Mouse (Mus musculus): ENCODE results near the gene Ncf2. TPM values are rescaled to one million over a fixed set of nuclear protein-coding genes. Genes with fewer than 3 reads are reported as not detected.

Gene Ncf2
- polyA plus RNA-seq, 1 experiment from 2014 or later = 5.0 TPM

GRCm38 (mm10) chr1:152808392-152808680, 8.3 kb downstream of the Ncf2 start:
- DNase-seq (ENCODE audit: low spot score) = no peak
- no peaks in the 10 kb centered on the region for H3K36me3 ChIP-seq (ENCODE audit: control insufficient read depth, insufficient read depth, low read length)
- H3K27ac ChIP-seq (ENCODE audit: low read depth, low read length) = no peak overlapping the region
- H3K27me3 ChIP-seq (ENCODE audit: control insufficient read depth, insufficient read depth, low read length) = no peaks in the 10 kb centered on the region
- ATAC-seq (ENCODE audit: low FRiP score) = no peak
- H3K9me3 ChIP-seq (ENCODE audit: control insufficient read depth, low read length) = no peaks in the 10 kb centered on the region
- no peak overlapping the region for H3K4me2 ChIP-seq (replicated peaks; ENCODE audit: low read depth, low read length)
- no peak overlapping the region for H3K9ac ChIP-seq (ENCODE audit: low read depth, low read length)
- no peaks in the 10 kb centered on the region for H3K4me1 ChIP-seq (replicated peaks; ENCODE audit: control insufficient read depth, insufficient read depth, low read length)
- no peak overlapping the region for H3K4me3 ChIP-seq (ENCODE audit: low read depth, low read length)
- 98% methylated on average over 2 of the region's 2 CpGs for WGBS

- no peak overlapping the region for H3K27ac ChIP-seq (ENCODE audit: low read depth, low read length)
- ATAC-seq (ENCODE audit: low FRiP score) (0 out of 2 replicates have a peak, but pooled peaks have one; percentile 50), DNase-seq (ENCODE audit: low spot score) (peak; percentile 38)
- H3K4me2 ChIP-seq (replicated peaks; ENCODE audit: low read depth, low read length) = no peak overlapping the region
- no peak overlapping the region for H3K9ac ChIP-seq (ENCODE audit: low read depth, low read length)
- H3K9me3 ChIP-seq (ENCODE audit: control insufficient read depth, low read length) = no peaks in the 10 kb centered on the region
- WGBS = 28% methylated on average over 8 of the region's 8 CpGs
- no peak overlapping the region for H3K4me3 ChIP-seq (ENCODE audit: low read depth, low read length)
- H3K27me3 ChIP-seq (ENCODE audit: control insufficient read depth, insufficient read depth, low read length) = no peaks in the 10 kb centered on the region
- no peaks in the 10 kb centered on the region for H3K4me1 ChIP-seq (replicated peaks; ENCODE audit: control insufficient read depth, insufficient read depth, low read length)
- no peaks in the 10 kb centered on the region for H3K36me3 ChIP-seq (ENCODE audit: control insufficient read depth, insufficient read depth, low read length)
Measured at GRCm38 (mm10) chr1:152809541-152810252, 9.7 kb downstream of the Ncf2 start.

DNA sequence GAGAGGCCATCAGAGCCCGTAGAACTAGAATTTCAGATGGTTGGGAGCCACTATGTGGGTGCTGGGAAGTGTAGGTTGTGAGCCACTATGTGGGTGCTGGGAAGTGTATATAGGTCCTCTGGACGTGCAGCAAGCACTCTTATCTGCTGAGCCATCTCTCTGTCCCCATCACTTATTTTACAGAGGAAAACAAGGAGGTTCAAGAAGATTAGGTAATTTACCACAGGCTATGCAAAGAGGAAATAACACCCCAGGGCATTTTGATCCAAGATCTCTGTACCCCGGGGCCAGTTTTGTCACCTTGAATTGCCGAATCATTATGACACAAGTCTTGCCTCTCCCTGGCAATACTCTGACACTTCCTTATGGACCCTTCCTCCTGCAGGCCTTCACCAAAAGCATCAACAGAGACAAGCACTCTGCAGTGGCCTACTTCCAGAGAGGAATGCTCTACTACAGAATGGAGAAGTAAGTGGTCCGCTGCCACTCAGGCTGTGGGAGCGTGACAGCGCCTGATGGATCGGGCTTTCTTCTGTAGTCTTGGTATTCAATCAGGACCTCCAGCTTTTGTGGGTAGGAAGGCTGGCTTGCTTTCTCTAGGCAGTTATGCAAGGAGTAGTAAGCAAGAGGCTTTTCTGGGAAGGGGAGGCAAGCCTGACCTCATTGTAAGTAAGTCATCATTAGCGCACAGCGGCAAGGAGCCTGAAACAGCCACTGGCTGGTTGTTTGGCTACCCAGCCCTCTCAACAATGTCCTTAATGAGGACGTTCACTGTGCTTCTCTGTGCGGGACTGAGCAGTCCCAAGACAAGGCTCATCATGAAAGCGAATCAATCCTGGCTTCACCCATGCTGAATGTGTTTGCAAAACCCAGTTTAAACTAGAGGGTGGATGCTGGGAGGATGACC, 10.8 kb downstream of the Ncf2 start:
- Histone ChIP-seq H3K9ac (ENCODE audit: low read depth, low read length) (no peak overlapping the region), H3K4me3 (ENCODE audit: low read depth, low read length) (no peak overlapping the region), H3K4me1 (replicated peaks; ENCODE audit: control insufficient read depth, insufficient read depth, low read length) (no peaks in the 10 kb centered on the region), H3K27me3 (ENCODE audit: control insufficient read depth, insufficient read depth, low read length) (no peaks in the 10 kb centered on the region), H3K36me3 (ENCODE audit: control insufficient read depth, insufficient read depth, low read length) (no peaks in the 10 kb centered on the region), H3K4me2 (replicated peaks; ENCODE audit: low read depth, low read length) (no peak overlapping the region), H3K9me3 (ENCODE audit: control insufficient read depth, low read length) (no peaks in the 10 kb centered on the region), H3K27ac (ENCODE audit: low read depth, low read length) (peak overlapping the region; percentile 36; the same call in 1 of the 2 replicates)
- no peak for DNase-seq (ENCODE audit: low spot score)
- WGBS = 57% methylated on average over 13 of the region's 13 CpGs
- ATAC-seq (ENCODE audit: low FRiP score) = no peak

GRCm38 (mm10) chr1:152815265-152815701, 15.3 kb downstream of the Ncf2 start:
- peak; percentile 75 for DNase-seq (ENCODE audit: low spot score)
- Histone ChIP-seq H3K4me2 (replicated peaks; ENCODE audit: low read depth, low read length) (no peak overlapping the region), H3K36me3 (ENCODE audit: control insufficient read depth, insufficient read depth, low read length) (no peaks in the 10 kb centered on the region), H3K9ac (ENCODE audit: low read depth, low read length) (no peak overlapping the region), H3K9me3 (ENCODE audit: control insufficient read depth, low read length) (no peaks in the 10 kb centered on the region), H3K27ac (ENCODE audit: low read depth, low read length) (peak overlapping the region; percentile 89), H3K4me3 (ENCODE audit: low read depth, low read length) (no peak overlapping the region), H3K27me3 (ENCODE audit: control insufficient read depth, insufficient read depth, low read length) (no peaks in the 10 kb centered on the region), H3K4me1 (replicated peaks; ENCODE audit: control insufficient read depth, insufficient read depth, low read length) (peaks cover 17% of the 10 kb centered on the region)
- ATAC-seq (ENCODE audit: low FRiP score) = peak; percentile 75
- WGBS = 28% methylated on average over 7 of the region's 7 CpGs

DNA sequence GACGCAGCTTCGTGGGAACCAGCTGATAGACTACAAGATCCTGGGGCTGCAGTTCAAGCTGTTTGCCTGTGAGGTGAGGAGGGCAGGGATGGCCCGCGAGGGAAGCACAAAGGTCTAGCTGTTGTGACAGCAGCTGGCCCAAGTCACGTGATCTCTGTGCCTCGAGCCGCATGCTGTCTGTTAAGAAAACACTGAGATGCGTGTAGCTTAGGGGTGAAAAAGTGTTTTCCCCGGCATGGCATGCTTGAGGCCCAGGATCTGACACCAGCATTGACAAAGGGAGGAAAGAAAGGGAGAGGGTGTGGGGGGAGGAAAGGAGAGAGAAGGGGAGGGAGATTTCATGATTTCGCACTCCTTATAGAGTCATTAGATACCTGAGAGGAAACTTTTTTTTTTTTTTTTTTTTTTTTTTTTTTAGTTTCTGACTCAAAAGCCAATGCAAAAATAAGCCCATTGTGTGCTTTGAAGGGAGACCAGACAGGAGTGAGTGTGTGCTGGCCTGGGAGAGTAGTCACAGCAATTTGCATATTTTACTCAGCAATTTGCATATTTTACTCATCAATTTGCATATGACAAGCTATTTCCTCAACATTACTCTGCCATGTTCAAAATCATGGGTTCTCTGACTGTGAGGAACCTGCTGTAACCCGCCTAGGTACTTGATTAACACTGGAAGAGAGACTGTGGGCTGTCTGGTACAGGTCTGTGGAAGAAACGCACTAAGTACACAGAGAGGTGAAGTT, 17.2 kb downstream of the Ncf2 start:
- DNase-seq (ENCODE audit: low spot score) (peak; percentile 76), ATAC-seq (ENCODE audit: low FRiP score) (peak; percentile 73)
- no peaks in the 10 kb centered on the region for H3K9me3 ChIP-seq (ENCODE audit: control insufficient read depth, low read length)
- H3K9ac ChIP-seq (ENCODE audit: low read depth, low read length) = no peak overlapping the region
- H3K4me1 ChIP-seq (replicated peaks; ENCODE audit: control insufficient read depth, insufficient read depth, low read length) = peaks cover 17% of the 10 kb centered on the region
- H3K27me3 ChIP-seq (ENCODE audit: control insufficient read depth, insufficient read depth, low read length) = no peaks in the 10 kb centered on the region
- H3K4me2 ChIP-seq (replicated peaks; ENCODE audit: low read depth, low read length) = no peak overlapping the region
- peak overlapping the region; percentile 89 for H3K27ac ChIP-seq (ENCODE audit: low read depth, low read length)
- H3K4me3 ChIP-seq (ENCODE audit: low read depth, low read length) = no peak overlapping the region
- H3K36me3 ChIP-seq (ENCODE audit: control insufficient read depth, insufficient read depth, low read length) = no peaks in the 10 kb centered on the region
- WGBS = 24% methylated on average over 12 of the region's 12 CpGs

DNA sequence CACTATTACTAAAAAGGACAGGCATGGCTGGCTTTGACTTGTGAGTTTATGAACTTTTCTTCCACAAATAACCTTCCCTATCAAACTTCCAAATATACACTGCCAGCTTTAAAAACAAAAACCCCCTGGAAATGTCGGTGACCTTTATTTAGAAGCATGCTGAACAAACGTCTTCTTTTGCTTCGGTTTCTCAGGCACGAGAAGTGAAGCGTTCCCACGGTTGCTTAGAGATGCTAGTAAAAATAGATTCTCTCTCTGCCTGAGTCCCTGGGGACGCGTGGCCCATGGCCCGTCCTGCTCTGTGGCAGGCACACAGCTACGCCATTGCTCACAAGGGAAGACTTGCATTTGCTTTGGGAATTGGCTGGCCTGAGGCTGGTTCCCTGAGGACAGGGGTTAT, 17.8 kb downstream of the Ncf2 start:
- Histone ChIP-seq H3K4me2 (replicated peaks; ENCODE audit: low read depth, low read length) (no peak overlapping the region), H3K36me3 (ENCODE audit: control insufficient read depth, insufficient read depth, low read length) (no peaks in the 10 kb centered on the region), H3K27me3 (ENCODE audit: control insufficient read depth, insufficient read depth, low read length) (no peaks in the 10 kb centered on the region), H3K27ac (ENCODE audit: low read depth, low read length) (peak overlapping the region; percentile 89), H3K4me3 (ENCODE audit: low read depth, low read length) (no peak overlapping the region), H3K9ac (ENCODE audit: low read depth, low read length) (no peak overlapping the region; the same call in 1 of the 2 replicates), H3K4me1 (replicated peaks; ENCODE audit: control insufficient read depth, insufficient read depth, low read length) (peaks cover 17% of the 10 kb centered on the region), H3K9me3 (ENCODE audit: control insufficient read depth, low read length) (no peaks in the 10 kb centered on the region)
- ATAC-seq (ENCODE audit: low FRiP score) (peak; percentile 25; the same call in 1 of the 2 replicates), DNase-seq (ENCODE audit: low spot score) (peak; percentile 64)
- 17% methylated on average over 10 of the region's 10 CpGs for WGBS

GRCm38 (mm10) chr1:152819558-152819957, 19.6 kb downstream of the Ncf2 start:
- Histone ChIP-seq H3K36me3 (ENCODE audit: control insufficient read depth, insufficient read depth, low read length) (no peaks in the 10 kb centered on the region), H3K27ac (ENCODE audit: low read depth, low read length) (no peak overlapping the region), H3K4me2 (replicated peaks; ENCODE audit: low read depth, low read length) (no peak overlapping the region), H3K27me3 (ENCODE audit: control insufficient read depth, insufficient read depth, low read length) (no peaks in the 10 kb centered on the region), H3K9me3 (ENCODE audit: control insufficient read depth, low read length) (no peaks in the 10 kb centered on the region), H3K4me3 (ENCODE audit: low read depth, low read length) (no peak overlapping the region), H3K4me1 (replicated peaks; ENCODE audit: control insufficient read depth, insufficient read depth, low read length) (peaks cover 17% of the 10 kb centered on the region), H3K9ac (ENCODE audit: low read depth, low read length) (no peak overlapping the region)
- ATAC-seq (ENCODE audit: low FRiP score) (no peak), DNase-seq (ENCODE audit: low spot score) (no peak)
- WGBS = 74% methylated on average over 6 of the region's 6 CpGs

- Histone ChIP-seq H3K4me3 (ENCODE audit: low read depth, low read length) (no peak overlapping the region), H3K36me3 (ENCODE audit: control insufficient read depth, insufficient read depth, low read length) (no peaks in the 10 kb centered on the region), H3K9ac (ENCODE audit: low read depth, low read length) (no peak overlapping the region), H3K27ac (ENCODE audit: low read depth, low read length) (no peak overlapping the region), H3K4me2 (replicated peaks; ENCODE audit: low read depth, low read length) (no peak overlapping the region), H3K9me3 (ENCODE audit: control insufficient read depth, low read length) (no peaks in the 10 kb centered on the region), H3K27me3 (ENCODE audit: control insufficient read depth, insufficient read depth, low read length) (no peaks in the 10 kb centered on the region), H3K4me1 (replicated peaks; ENCODE audit: control insufficient read depth, insufficient read depth, low read length) (peaks cover 15% of the 10 kb centered on the region)
- no peak for DNase-seq (ENCODE audit: low spot score)
- ATAC-seq (ENCODE audit: low FRiP score) = no peak
- 69% methylated on average over 7 of the region's 7 CpGs for WGBS
Measured at GRCm38 (mm10) chr1:152820911-152821695, 21.1 kb downstream of the Ncf2 start.

All from hindbrain, embryonic 11.5 days (tissue).